Mouse (Mus musculus) limb, embryonic 13.5 days (tissue): ENCODE measurements around the gene Rbm15b. TPM values are rescaled to one million over a fixed set of nuclear protein-coding genes. Genes with fewer than 3 reads are reported as not detected.

ENCODE experiments used
- ATAC-seq: fragments of 200-750 bp; cut with Nextera tagmentation; 2 replicates; pipeline ENCODE4 v1.8.0; 2017; ENCODE audit warnings: low read depth, moderate number of reproducible peaks, moderate TSS enrichment; ENCODE audit not compliant: low FRiP score
- H3K27ac ChIP-seq: fragments of 300-500 bp; sonication (generic); 2 replicates; pipeline ENCODE4 v1.5.1; 2015; ENCODE audit warnings: inconsistent platforms, mild to moderate bottlenecking, moderate library complexity
- H3K27me3 ChIP-seq: fragments of 300-500 bp; sonication (generic); 2 replicates; pipeline ENCODE4 v1.6.1; 2015; ENCODE audit warnings: mild to moderate bottlenecking, inconsistent platforms
- H3K36me3 ChIP-seq: fragments of 300-500 bp; sonication (generic); 2 replicates; pipeline ENCODE4 v1.6.1; 2015; ENCODE audit warnings: inconsistent platforms, mild to moderate bottlenecking, moderate library complexity
- H3K4me1 ChIP-seq: fragments of 300-500 bp; sonication (generic); 2 replicates; pipeline ENCODE4 v1.6.1; 2015; ENCODE audit warnings: inconsistent platforms
- H3K4me2 ChIP-seq: fragments of 300-500 bp; sonication (generic); replicated peaks from 2 replicates; pipeline ENCODE4 v1.6.1; 2015; ENCODE audit warnings: inconsistent platforms, mild to moderate bottlenecking, moderate library complexity
- H3K4me3 ChIP-seq: fragments of 300-500 bp; sonication (generic); 2 replicates; pipeline ENCODE4 v1.5.1; 2015; ENCODE audit warnings: moderate library complexity, mild to moderate bottlenecking, inconsistent platforms
- H3K9ac ChIP-seq: fragments of 300-500 bp; sonication (generic); 2 replicates; pipeline ENCODE4 v1.6.1; 2015; ENCODE audit warnings: mild to moderate bottlenecking, inconsistent platforms
- H3K9me3 ChIP-seq: fragments of 300-500 bp; sonication (generic); 2 replicates; pipeline ENCODE4 v1.6.1; 2016; ENCODE audit warnings: inconsistent platforms
- WGBS: fragments of 180-500 bp; shearing (Covaris S2); methylation state at CpG from one replicate; pipeline ENCODE4 v1.1.7; 2015; 5-methylcytosine and 5-hydroxymethylcytosine counted together
- polyA plus RNA-seq: library from polyadenylated mRNA; unstranded; fragments of >200 nt; fragmentation: Nextera tagmentation; extraction: Ambion mirVana; gene quantifications from 2 replicates; pipeline ENCODE4 v1.2.1, GENCODE M21; 2015

Rbm15b gene
- polyA plus RNA-seq, 1 experiment from 2014 or later = 9.8 TPM

- Histone ChIP-seq H3K27me3 (no peaks in the 10 kb centered on the region), H3K9ac (no peak overlapping the region), H3K36me3 (peaks cover 71% of the 10 kb centered on the region), H3K27ac (no peak overlapping the region), H3K4me3 (no peak overlapping the region), H3K4me1 (peaks cover 48% of the 10 kb centered on the region), H3K4me2 (no peak overlapping the region), H3K9me3 (no peaks in the 10 kb centered on the region)
- ATAC-seq = no peak
- 72% methylated on average over 4 of the region's 4 CpGs for WGBS
These were observed 5.1 kb downstream of the Rbm15b start for GRCm38 (mm10) chr9:106882176-106882575.

GRCm38 (mm10) chr9:106881071-106881755, 6.0 kb downstream of the Rbm15b start:
- 61% methylated on average over 4 of the region's 4 CpGs for WGBS
- Histone ChIP-seq H3K27me3 (no peaks in the 10 kb centered on the region), H3K9me3 (no peaks in the 10 kb centered on the region), H3K4me3 (no peak overlapping the region), H3K36me3 (peaks cover 80% of the 10 kb centered on the region), H3K9ac (no peak overlapping the region), H3K4me1 (peaks cover 48% of the 10 kb centered on the region), H3K27ac (no peak overlapping the region), H3K4me2 (no peak overlapping the region)
- ATAC-seq = no peak

- Histone ChIP-seq H3K4me1 (peaks cover 35% of the 10 kb centered on the region), H3K4me2 (no peak overlapping the region), H3K9ac (no peak overlapping the region), H3K27ac (no peak overlapping the region), H3K36me3 (peaks cover 89% of the 10 kb centered on the region), H3K4me3 (no peak overlapping the region), H3K9me3 (no peaks in the 10 kb centered on the region), H3K27me3 (no peaks in the 10 kb centered on the region)
- ATAC-seq = no peak
- WGBS = 75% methylated on average over 4 of the region's 4 CpGs
These were observed 7.8 kb downstream of the Rbm15b start for GRCm38 (mm10) chr9:106879471-106879870.

DNA sequence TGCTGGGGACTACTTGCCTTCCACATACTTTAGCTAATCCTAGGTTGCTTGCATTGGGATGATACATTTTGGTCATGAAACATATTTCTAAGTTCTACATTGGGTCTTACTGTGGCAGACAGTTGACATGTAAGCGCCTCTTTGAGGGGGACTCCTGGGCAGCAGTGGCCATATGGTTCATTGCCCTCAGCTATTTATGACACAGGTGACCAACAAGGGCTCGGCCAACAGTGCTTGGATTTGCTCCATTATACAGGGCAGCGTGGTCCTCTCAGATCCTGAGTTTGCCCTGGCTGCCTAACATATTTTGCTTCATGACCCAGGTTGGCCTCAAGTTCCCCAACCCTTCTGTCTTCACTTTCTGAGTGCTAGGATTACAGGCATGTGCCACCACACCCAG, 10.6 kb downstream of the Rbm15b start:
- no peak overlapping the region for H3K27ac ChIP-seq
- H3K9me3 ChIP-seq = no peaks in the 10 kb centered on the region
- H3K4me3 ChIP-seq = no peak overlapping the region
- peaks cover 82% of the 10 kb centered on the region for H3K36me3 ChIP-seq
- ATAC-seq = no peak
- no peaks in the 10 kb centered on the region for H3K27me3 ChIP-seq
- H3K4me1 ChIP-seq = peaks cover 8% of the 10 kb centered on the region
- H3K4me2 ChIP-seq = no peak overlapping the region
- 78% methylated on average over 3 of the region's 3 CpGs for WGBS
- no peak overlapping the region for H3K9ac ChIP-seq

DNA sequence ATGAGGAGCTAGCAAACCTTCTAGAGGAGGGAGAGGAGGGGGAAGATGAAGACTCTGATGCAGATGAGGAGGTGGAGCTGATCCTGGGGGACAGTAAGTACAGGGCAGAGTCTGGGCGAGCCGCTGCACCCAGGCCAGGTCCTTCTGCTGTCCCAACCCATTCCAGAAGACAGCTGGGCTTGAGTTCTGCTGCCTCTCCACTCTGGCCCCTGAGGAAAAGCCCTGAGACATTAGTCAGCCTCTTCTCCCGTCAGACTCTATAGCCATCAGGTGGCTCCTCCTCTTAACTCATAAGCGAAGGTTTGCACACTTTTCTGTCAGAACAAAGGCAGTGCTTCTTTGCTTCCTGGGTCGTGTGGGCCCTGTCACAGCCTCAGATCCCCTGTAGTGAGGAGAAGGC, 13.0 kb downstream of the Rbm15b start:
- H3K4me3 ChIP-seq = no peak overlapping the region
- H3K4me2 ChIP-seq = no peak overlapping the region
- H3K36me3 ChIP-seq = peaks cover 76% of the 10 kb centered on the region
- no peak for ATAC-seq
- H3K27ac ChIP-seq = no peak overlapping the region
- 87% methylated on average over 5 of the region's 5 CpGs for WGBS
- H3K9me3 ChIP-seq = no peaks in the 10 kb centered on the region
- H3K9ac ChIP-seq = no peak overlapping the region
- H3K27me3 ChIP-seq = no peaks in the 10 kb centered on the region
- no peaks in the 10 kb centered on the region for H3K4me1 ChIP-seq

DNA sequence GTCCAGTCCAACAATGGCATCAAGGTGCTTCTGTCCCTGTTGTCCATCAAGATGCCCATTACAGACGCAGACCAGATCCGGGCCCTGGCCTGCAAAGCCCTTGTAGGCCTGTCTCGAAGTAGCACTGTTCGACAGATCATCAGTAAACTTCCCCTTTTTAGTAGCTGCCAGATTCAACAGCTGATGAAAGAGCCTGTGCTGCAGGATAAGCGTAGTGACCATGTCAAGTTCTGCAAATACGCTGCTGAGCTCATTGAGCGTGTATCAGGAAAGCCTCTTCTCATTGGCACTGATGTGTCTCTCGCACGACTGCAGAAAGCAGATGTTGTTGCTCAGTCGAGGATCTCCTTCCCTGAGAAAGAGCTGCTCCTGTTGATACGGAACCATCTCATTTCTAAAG, 29.2 kb downstream of the Rbm15b start:
- Histone ChIP-seq H3K27ac (no peak overlapping the region), H3K4me1 (no peaks in the 10 kb centered on the region), H3K27me3 (no peaks in the 10 kb centered on the region), H3K36me3 (peaks cover 75% of the 10 kb centered on the region), H3K9me3 (no peaks in the 10 kb centered on the region), H3K4me2 (no peak overlapping the region), H3K9ac (no peak overlapping the region), H3K4me3 (no peak overlapping the region)
- ATAC-seq = no peak
- 93% methylated on average over 11 of the region's 11 CpGs for WGBS

DNA sequence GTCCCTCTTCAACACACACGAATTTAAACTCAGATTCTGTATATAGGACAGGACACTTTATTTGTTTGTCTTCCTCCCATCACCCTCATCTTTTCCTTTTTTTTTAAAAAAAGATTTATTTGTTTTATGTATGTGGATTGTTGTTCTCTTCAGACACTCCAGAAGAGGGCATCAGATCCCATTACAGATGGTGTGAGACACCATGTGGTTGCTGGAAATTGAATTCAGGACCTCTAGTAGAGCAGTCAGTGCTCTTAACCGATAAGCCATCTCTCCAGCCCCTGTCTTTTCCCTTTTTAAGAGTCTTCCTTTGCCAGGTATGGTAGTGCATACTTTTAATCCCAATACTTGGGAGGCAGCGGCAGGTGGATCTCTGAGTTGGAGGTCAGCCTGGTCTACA, 30.6 kb downstream of the Rbm15b start:
- WGBS = 88% methylated on average over 3 of the region's 3 CpGs
- no peak overlapping the region for H3K4me2 ChIP-seq
- no peak for ATAC-seq
- H3K4me1 ChIP-seq = no peaks in the 10 kb centered on the region
- H3K27me3 ChIP-seq = no peaks in the 10 kb centered on the region
- no peaks in the 10 kb centered on the region for H3K9me3 ChIP-seq
- H3K9ac ChIP-seq = no peak overlapping the region
- H3K36me3 ChIP-seq = peaks cover 74% of the 10 kb centered on the region
- no peak overlapping the region for H3K4me3 ChIP-seq
- H3K27ac ChIP-seq = no peak overlapping the region

DNA sequence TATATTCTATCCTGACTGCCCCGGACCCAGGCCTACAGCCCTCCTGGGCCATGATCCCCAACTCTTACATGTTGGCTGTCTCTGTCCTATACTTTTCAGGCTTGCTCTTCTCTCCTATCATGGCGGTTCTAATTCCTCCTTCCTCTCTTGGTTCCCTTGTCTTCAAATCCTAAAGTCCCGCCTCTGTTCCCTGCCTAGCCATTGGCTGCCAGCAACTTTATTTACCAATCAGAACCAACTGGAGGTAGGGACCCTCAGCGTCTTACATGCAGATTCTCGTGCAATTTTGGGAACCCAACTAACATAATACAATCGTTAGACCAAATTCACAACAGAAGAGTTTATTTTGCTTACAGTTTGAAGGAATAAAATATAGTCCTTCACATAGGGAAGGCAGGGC, 44.4 kb downstream of the Rbm15b start:
- Histone ChIP-seq H3K4me3 (no peak overlapping the region), H3K9ac (no peak overlapping the region), H3K9me3 (no peaks in the 10 kb centered on the region), H3K27ac (no peak overlapping the region), H3K27me3 (no peaks in the 10 kb centered on the region), H3K4me2 (no peak overlapping the region), H3K36me3 (peaks cover 73% of the 10 kb centered on the region), H3K4me1 (no peaks in the 10 kb centered on the region)
- ATAC-seq = no peak
- WGBS = 92% methylated on average over 6 of the region's 6 CpGs

- Histone ChIP-seq H3K4me1 (no peaks in the 10 kb centered on the region), H3K9ac (no peak overlapping the region), H3K27me3 (no peaks in the 10 kb centered on the region), H3K9me3 (no peaks in the 10 kb centered on the region), H3K4me2 (no peak overlapping the region), H3K27ac (no peak overlapping the region), H3K4me3 (no peak overlapping the region), H3K36me3 (peaks cover 73% of the 10 kb centered on the region)
- 94% methylated on average over 1 of the region's 1 CpGs for WGBS
- ATAC-seq = no peak
These were observed 46.7 kb downstream of the Rbm15b start for GRCm38 (mm10) chr9:106840569-106840968.

Other genes with a start within 250 kb of the Rbm15b start
- gene Grm2, start 231.3 kb downstream of the Rbm15b start, polyA plus RNA-seq = 0.11 TPM in 1 of 2 replicates, not detected in the other
- gene Tex264, start 201.5 kb downstream of the Rbm15b start, polyA plus RNA-seq = 55.7 and 61.5 TPM in 2 replicates
- 8.5 and 8.8 TPM in 2 replicates for gene Rad54l2, start 98.2 kb downstream of the Rbm15b start, polyA plus RNA-seq
- 19.3 and 21.8 TPM in 2 replicates for gene Dcaf1, start 65.6 kb downstream of the Rbm15b start, polyA plus RNA-seq
- 254 and 278 TPM in 2 replicates for gene Manf, start 4.6 kb upstream of the Rbm15b start, polyA plus RNA-seq